Mouse (Mus musculus): ENCODE results near the gene Asic5.

- no peak for TF ChIP-seq CTCF (IDR thresholded peaks at IDR 0.05; ENCODE audit: low read depth, low read length)
- TF ChIP-seq GATA1 (IDR thresholded peaks at IDR 0.05; ENCODE audit: borderline replicate concordance, low read length) = no peak
- no peak for TF ChIP-seq TAL1 (conservative IDR thresholded peaks at IDR 0.05; ENCODE audit: low read depth, low read length)
- TF ChIP-seq POLR2AphosphoS5 (IDR thresholded peaks at IDR 0.05; ENCODE audit: insufficient replicate concordance, low read depth, low read length) = no peak
- TF ChIP-seq GATA2 (IDR thresholded peaks at IDR 0.05; ENCODE audit: borderline replicate concordance, low read depth, low read length) = no peak
Observed at GRCm38 (mm10) chr3:81995371-81995770, 13.3 kb downstream of the Asic5 start.
